Mouse (Mus musculus) MEL (cell line): ENCODE results near the gene Atp5h.

Source experiments
- CHD1 ChIP-seq: IDR thresholded peaks from 2 replicates; pipeline ENCODE4 v1.6.1; 2012; ENCODE audit warnings: low read depth, mild to moderate bottlenecking, inconsistent platforms, low read length, improper control_type of control experiment
- CTCF ChIP-seq, 3 experiments: IDR thresholded peaks in 2 of 3; conservative IDR thresholded peaks in 1 of 3; 2 replicates each; pipeline ENCODE4 v1.5.1; 2011 to 2012; ENCODE audit warnings: low read length in 3 of 3, low read depth in 2 of 3, mild to moderate bottlenecking in 2 of 3, improper control_type of control experiment in 1 of 3, inconsistent platforms in 1 of 3, mixed read lengths in 1 of 3, moderate library complexity in 1 of 3; ENCODE audit not compliant: control insufficient read depth in 1 of 3, insufficient read depth in 1 of 3, poor library complexity in 1 of 3, severe bottlenecking in 1 of 3
- MXI1 ChIP-seq: IDR thresholded peaks from 2 replicates; pipeline ENCODE4 v1.6.1; 2011; ENCODE audit warnings: mild to moderate bottlenecking, low read depth, low read length, improper control_type of control experiment
- POLR2A ChIP-seq, 2 experiments: IDR thresholded peaks; 2 replicates each; pipeline ENCODE4 v1.6.1; 2011 to 2012; ENCODE audit warnings: low read length in 2 of 2, mild to moderate bottlenecking in 2 of 2, control low read depth in 1 of 2, improper control_type of control experiment in 1 of 2, low read depth in 1 of 2, moderate library complexity in 1 of 2; ENCODE audit not compliant: control insufficient read depth in 1 of 2, insufficient read depth in 1 of 2, poor library complexity in 1 of 2
- TBP ChIP-seq: IDR thresholded peaks from 2 replicates; pipeline ENCODE4 v1.8.0; 2011; ENCODE audit warnings: low read depth, low read length, improper control_type of control experiment

DNA sequence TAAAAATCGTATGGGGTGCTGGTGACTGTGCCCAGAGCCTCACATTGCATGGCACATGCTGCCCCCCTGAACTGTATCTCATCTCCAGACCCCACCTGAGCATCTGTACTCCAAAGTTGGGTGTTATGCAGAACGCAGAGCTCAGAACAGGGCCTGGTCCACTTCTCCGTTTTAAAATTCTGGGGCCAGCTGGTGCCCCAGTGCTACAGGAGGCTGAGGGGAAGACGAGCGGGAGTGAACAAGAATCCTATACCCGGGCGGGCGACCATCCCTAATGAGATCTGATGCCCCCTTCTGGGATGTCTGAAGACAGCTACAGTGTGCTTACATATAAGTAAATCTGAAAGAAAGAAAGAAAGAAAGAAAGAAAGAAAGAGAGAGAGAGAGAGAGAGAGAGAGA lies 41.2 kb upstream of the Atp5h start:
- TF ChIP-seq MXI1: no peak
- TF ChIP-seq TBP: no peak
- no peak for TF ChIP-seq POLR2A (IDR thresholded peaks at IDR 0.05; ENCODE audit: control insufficient read depth in 1 of 2, insufficient read depth in 1 of 2, low read depth in 1 of 2, low read length in 2 of 2, poor library complexity in 1 of 2)
- TF ChIP-seq CTCF (IDR thresholded peaks at IDR 0.05 in 2 of 3, conservative IDR thresholded peaks at IDR 0.05 in 1 of 3; ENCODE audit: control insufficient read depth in 1 of 3, insufficient read depth in 1 of 3, low read depth in 2 of 3, low read length in 3 of 3, poor library complexity in 1 of 3, severe bottlenecking in 1 of 3): no peak
- TF ChIP-seq CHD1: no peak
